Mouse (Mus musculus) CH12.LX (cell line): ENCODE data around the gene Prkce. TPM values are rescaled to one million over a fixed set of nuclear protein-coding genes. Genes with fewer than 3 reads are reported as not detected.
A peak's percentile ranks its signal among the peaks of the same experiment; 100 is the strongest.

Source experiments
- DNase-seq: peaks from one replicate; pipeline ENCODE4 v3.0.0-alpha.2; 2013; ENCODE audit errors: extremely low read depth
- H3K27ac ChIP-seq: 2 replicates; pipeline ENCODE4 v1.5.1; 2012; ENCODE audit warnings: low read depth, mild to moderate bottlenecking, control low read depth, moderate library complexity; ENCODE audit not compliant: insufficient read depth
- H3K27me3 ChIP-seq: replicated peaks from 2 replicates; pipeline ENCODE3; 2012; ENCODE audit warnings: inconsistent platforms
- H3K36me3 ChIP-seq, 2 experiments: replicated peaks in 1 of 2; 2 replicates each; pipeline versions ENCODE3 to v1.6.1; 2012; ENCODE audit warnings: inconsistent platforms in 1 of 2, low read length in 1 of 2, mild to moderate bottlenecking in 1 of 2, mixed read lengths in 1 of 2, moderate library complexity in 1 of 2; ENCODE audit not compliant: control insufficient read depth in 1 of 2, insufficient read depth in 1 of 2
- H3K4me1 ChIP-seq, 2 experiments: 2 replicates each; pipeline ENCODE4 v1.6.1; 2012; ENCODE audit warnings: inconsistent platforms in 1 of 2, moderate library complexity in 1 of 2; ENCODE audit not compliant: insufficient read depth in 2 of 2, control insufficient read depth in 1 of 2
- H3K4me2 ChIP-seq: 2 replicates; pipeline ENCODE4 v1.6.1; 2012; ENCODE audit warnings: low read depth, mild to moderate bottlenecking, control low read depth; ENCODE audit not compliant: poor library complexity, insufficient read depth, severe bottlenecking
- H3K4me3 ChIP-seq, 3 experiments: fragments of 150-350 bp in 1 of 3; sonication (generic) in 1 of 3; replicated peaks in 1 of 3; 2 replicates each; pipeline versions ENCODE3 to v1.5.1; 2011 to 2012; ENCODE audit warnings: low read depth in 2 of 3, low read length in 2 of 3, mild to moderate bottlenecking in 2 of 3, moderate library complexity in 2 of 3, control low read depth in 1 of 3, improper control_type of control experiment in 1 of 3, inconsistent platforms in 1 of 3, mixed read lengths in 1 of 3; ENCODE audit not compliant: poor library complexity in 1 of 3
- H3K79me2 ChIP-seq: replicated peaks from 2 replicates; pipeline ENCODE4 v1.6.1; 2012; ENCODE audit warnings: mild to moderate bottlenecking, moderate library complexity; ENCODE audit not compliant: control insufficient read depth, poor library complexity, insufficient read depth, severe bottlenecking; ENCODE audit errors: extremely low read depth
- H3K9ac ChIP-seq: 2 replicates; pipeline ENCODE4 v1.6.1; 2012; ENCODE audit warnings: low read depth, mild to moderate bottlenecking, control low read depth, moderate library complexity; ENCODE audit not compliant: insufficient read depth
- H3K9me3 ChIP-seq: replicated peaks from 2 replicates; pipeline ENCODE3; 2012; ENCODE audit warnings: low read length, inconsistent platforms, mixed read lengths
- BHLHE40 ChIP-seq: IDR thresholded peaks from 2 replicates; pipeline ENCODE4 v1.6.1; 2011; ENCODE audit warnings: mild to moderate bottlenecking, low read depth, low read length, improper control_type of control experiment
- E2F4 ChIP-seq: IDR thresholded peaks from 2 replicates; pipeline ENCODE4 v1.6.1; 2011; ENCODE audit warnings: low read depth, low read length, improper control_type of control experiment; ENCODE audit not compliant: insufficient replicate concordance
- ELF1 ChIP-seq: IDR thresholded peaks from 2 replicates; pipeline ENCODE4 v1.6.1; 2014; ENCODE audit warnings: low read depth, mild to moderate bottlenecking, inconsistent platforms, low read length, improper control_type of control experiment
- EP300 ChIP-seq: IDR thresholded peaks from 2 replicates; pipeline ENCODE4 v1.6.1; 2011; ENCODE audit warnings: low read length, improper control_type of control experiment
- GABPA ChIP-seq: IDR thresholded peaks from 2 replicates; pipeline ENCODE4 v1.6.1; 2012; ENCODE audit warnings: low read depth, low read length, improper control_type of control experiment, inconsistent platforms; ENCODE audit not compliant: insufficient replicate concordance
- HCFC1 ChIP-seq: IDR thresholded peaks from 2 replicates; pipeline ENCODE4 v1.6.1; 2012; ENCODE audit warnings: low read depth, mild to moderate bottlenecking, inconsistent platforms, low read length, improper control_type of control experiment
- IRF4 ChIP-seq: IDR thresholded peaks from 2 replicates; pipeline ENCODE4 v1.6.1; 2014; ENCODE audit warnings: low read depth, mild to moderate bottlenecking, inconsistent platforms, low read length, improper control_type of control experiment
- JUN ChIP-seq: IDR thresholded peaks from 2 replicates; pipeline ENCODE4 v1.6.1; 2011; ENCODE audit warnings: low read depth, mild to moderate bottlenecking, low read length, improper control_type of control experiment, moderate library complexity; ENCODE audit not compliant: insufficient read depth
- MEF2A ChIP-seq: IDR thresholded peaks from 2 replicates; pipeline ENCODE4 v1.6.1; 2014; ENCODE audit warnings: low read depth, mild to moderate bottlenecking, inconsistent platforms, low read length, improper control_type of control experiment, borderline replicate concordance
- MXI1 ChIP-seq: IDR thresholded peaks from 2 replicates; pipeline ENCODE4 v1.6.1; 2011; ENCODE audit warnings: mild to moderate bottlenecking, low read depth, low read length, improper control_type of control experiment
- MYC ChIP-seq: IDR thresholded peaks from 2 replicates; pipeline ENCODE4 v1.6.1; 2011; ENCODE audit warnings: low read depth, mild to moderate bottlenecking, improper control_type of control experiment, low read length
- NELFE ChIP-seq: IDR thresholded peaks from 2 replicates; pipeline ENCODE4 v1.6.1; 2011; ENCODE audit warnings: low read depth, low read length, improper control_type of control experiment
- NRF1 ChIP-seq: IDR thresholded peaks from 2 replicates; pipeline ENCODE4 v1.6.1; 2014; ENCODE audit warnings: low read depth, mild to moderate bottlenecking, inconsistent platforms, low read length, improper control_type of control experiment, moderate library complexity
- SIN3A ChIP-seq: IDR thresholded peaks from 2 replicates; pipeline ENCODE4 v1.6.1; 2012; ENCODE audit warnings: low read length, improper control_type of control experiment, inconsistent platforms
- SMC3 ChIP-seq: IDR thresholded peaks from 2 replicates; pipeline ENCODE4 v1.6.1; 2011; ENCODE audit warnings: low read depth, low read length, improper control_type of control experiment
- TCF12 ChIP-seq: IDR thresholded peaks from 2 replicates; pipeline ENCODE4 v1.6.1; 2014; ENCODE audit warnings: low read depth, mild to moderate bottlenecking, inconsistent platforms, low read length, improper control_type of control experiment
- UBTF ChIP-seq: IDR thresholded peaks from 2 replicates; pipeline ENCODE4 v1.6.1; 2012; ENCODE audit warnings: low read depth, mild to moderate bottlenecking, inconsistent platforms, low read length, improper control_type of control experiment, moderate library complexity
- USF1 ChIP-seq: IDR thresholded peaks from 2 replicates; pipeline ENCODE4 v1.6.1; 2014; ENCODE audit warnings: low read depth, mild to moderate bottlenecking, inconsistent platforms, low read length, improper control_type of control experiment
- ZKSCAN1 ChIP-seq: IDR thresholded peaks from 2 replicates; pipeline ENCODE4 v1.6.1; 2012; ENCODE audit warnings: low read depth, inconsistent platforms, low read length, improper control_type of control experiment, borderline replicate concordance
- ZNF384 ChIP-seq: IDR thresholded peaks from 2 replicates; pipeline ENCODE4 v1.6.1; 2012; ENCODE audit warnings: low read depth, low read length, improper control_type of control experiment, inconsistent platforms
- dilution Hi-C: fragments of 300-500 bp; cut with MboI; formaldehyde crosslinking; loops from 2 replicates; pipeline ENCODE4 v1.14.3; 2020; ENCODE audit warnings: low sequenced_read_pairs; ENCODE audit not compliant: extremely low pct_unique_long_range_greater_than_20kb, extremely low pct_ligation_motif_present
- in situ Hi-C: fragments of 300-500 bp; cut with MboI; formaldehyde crosslinking; loops from 3 replicates; pipeline ENCODE4 v1.14.3; 2019; ENCODE audit warnings: low sequenced_read_pairs, low pct_ligation_motif_present, low pct_unique_long_range_greater_than_20kb, mixed read lengths
- polyA plus RNA-seq: library from polyadenylated mRNA; unstranded; fragments of >175 nt; gene quantifications from 2 replicates; pipeline ENCODE4 v1.2.1, GENCODE M21; 2012; ENCODE audit warnings: low read depth; ENCODE audit not compliant: insufficient read length
- total RNA-seq, 2 experiments: library from RNA; depleted of rRNA; stranded (reverse); fragments of 300-350 nt in 1 of 2; fragments of >200 nt in 1 of 2; gene quantifications; 2 replicates each; pipeline ENCODE4 v1.2.3; 2012 to 2014

Gene Prkce
- total and polyA plus RNA-seq, 3 experiments: 4.1 to 13.2 (median 11.4) TPM

DNA sequence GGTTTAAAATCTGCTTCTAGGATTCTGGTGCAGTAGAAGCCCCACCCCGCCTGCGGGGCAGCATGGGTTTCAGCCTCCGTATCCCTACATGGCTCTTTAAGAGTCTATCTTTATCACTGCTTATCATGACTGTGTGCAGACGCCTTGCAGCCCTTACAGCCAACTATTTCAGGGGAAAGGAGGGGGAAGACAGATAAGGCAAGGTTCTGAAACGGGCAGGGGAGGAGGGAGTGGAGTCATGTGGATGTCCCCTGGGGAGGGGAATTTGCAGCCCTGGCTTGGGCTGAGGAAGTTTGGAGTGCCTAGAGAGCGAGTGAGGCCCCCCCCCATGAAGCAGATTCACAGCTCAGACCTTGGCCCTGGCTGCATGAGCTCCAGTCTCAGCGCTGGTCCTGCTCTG, 18.0 kb downstream of the Prkce start:
- dilution Hi-C loops (no loop called here), in situ Hi-C loops (no loop called here)
- Histone ChIP-seq H3K9me3 (no peaks in the 10 kb centered on the region), H3K4me3 (no peak overlapping the region), H3K27me3 (no peaks in the 10 kb centered on the region), H3K79me2 (peaks cover 15% of the 10 kb centered on the region), H3K4me1 (peaks cover 10 to 46% of the 10 kb centered on the region in 2 experiments), H3K27ac (no peak overlapping the region), H3K36me3 (peaks cover 5 to 60% of the 10 kb centered on the region in 2 experiments), H3K4me2 (no peak overlapping the region), H3K9ac (no peak overlapping the region)
- no peak for TF ChIP-seq E2F4
- TF ChIP-seq MXI1: no peak
- TF ChIP-seq MYC: no peak
- no peak for TF ChIP-seq NELFE
- TF ChIP-seq BHLHE40: no peak
- no peak for TF ChIP-seq JUN
- TF ChIP-seq ZNF384: no peak
- no peak for TF ChIP-seq MEF2A
- DNase-seq: no peak

DNA sequence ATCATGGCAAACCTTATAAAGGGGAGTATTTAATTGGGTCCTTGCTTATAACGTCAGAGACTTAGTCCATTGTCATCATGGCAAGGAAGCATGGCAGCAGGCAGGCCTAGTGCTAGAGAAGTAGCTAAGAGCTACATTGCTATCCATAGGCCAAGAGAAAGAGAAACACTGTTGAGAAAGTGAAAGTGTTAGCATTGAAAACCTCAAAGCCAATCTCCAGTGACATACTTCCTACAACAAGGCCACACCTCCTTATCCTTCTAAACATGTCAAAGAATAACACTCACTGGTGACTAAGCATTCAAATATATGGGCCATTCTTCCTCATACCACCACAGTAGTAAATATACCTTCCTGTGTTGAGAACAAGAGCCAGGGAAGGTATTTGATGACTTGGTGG, 20.2 kb downstream of the Prkce start:
- Histone ChIP-seq H3K4me1 (peaks cover 10 to 43% of the 10 kb centered on the region in 2 experiments), H3K9ac (no peak overlapping the region), H3K79me2 (peaks cover 19% of the 10 kb centered on the region; the same call in 1 of the 2 replicates), H3K36me3 (peaks cover 4 to 60% of the 10 kb centered on the region in 2 experiments), H3K4me3 (no peak overlapping the region), H3K27ac (no peak overlapping the region), H3K4me2 (no peak overlapping the region), H3K9me3 (no peaks in the 10 kb centered on the region), H3K27me3 (no peaks in the 10 kb centered on the region)
- in situ Hi-C loops: no loop called here
- DNase-seq: peak; percentile 41
- dilution Hi-C loops: no loop called here
- TF ChIP-seq NRF1 (no peak), ELF1 (no peak), SIN3A (no peak), JUN (no peak), MYC (no peak)

DNA sequence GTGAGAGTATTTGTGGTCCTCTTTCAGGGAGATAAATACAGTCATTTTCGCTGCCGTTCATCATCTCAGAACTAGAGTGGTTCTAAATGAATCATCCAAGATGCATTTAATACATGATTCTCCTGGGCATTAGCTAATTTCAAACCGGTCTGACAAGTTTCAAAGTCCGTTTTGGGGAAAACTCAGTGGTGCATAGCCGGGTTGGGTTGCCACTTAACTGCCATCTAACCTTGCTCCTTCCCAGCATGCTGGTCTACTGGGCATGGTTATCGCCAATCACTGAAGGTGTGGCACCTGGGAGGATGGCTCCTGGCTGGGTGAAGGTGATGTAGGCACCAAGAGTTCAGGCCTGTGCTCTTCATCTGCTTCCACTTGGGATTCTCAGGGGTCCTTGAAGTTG, 26.4 kb downstream of the Prkce start:
- TF ChIP-seq UBTF (no peak), IRF4 (no peak), MEF2A (no peak), HCFC1 (no peak), SMC3 (no peak), GABPA (no peak), TCF12 (no peak), MXI1 (no peak), EP300 (no peak), ZKSCAN1 (no peak), USF1 (no peak)
- TF ChIP-seq, all 38 proteins: peak for 0
- Histone ChIP-seq H3K79me2 (peaks cover 25% of the 10 kb centered on the region), H3K9ac (no peak overlapping the region), H3K4me3 (no peak overlapping the region), H3K36me3 (peaks cover 14 to 68% of the 10 kb centered on the region in 2 experiments), H3K27me3 (no peaks in the 10 kb centered on the region), H3K4me1 (peaks cover 9 to 13% of the 10 kb centered on the region in 2 experiments; a peak in 3 of 4 replicates), H3K4me2 (no peak overlapping the region), H3K9me3 (no peaks in the 10 kb centered on the region), H3K27ac (no peak overlapping the region)
- no peak for DNase-seq
- dilution Hi-C loops: no loop called here
- in situ Hi-C loops: no loop called here
